11 mouse cellular contexts compared by ENCODE assay signal in the genomic region with DNA sequence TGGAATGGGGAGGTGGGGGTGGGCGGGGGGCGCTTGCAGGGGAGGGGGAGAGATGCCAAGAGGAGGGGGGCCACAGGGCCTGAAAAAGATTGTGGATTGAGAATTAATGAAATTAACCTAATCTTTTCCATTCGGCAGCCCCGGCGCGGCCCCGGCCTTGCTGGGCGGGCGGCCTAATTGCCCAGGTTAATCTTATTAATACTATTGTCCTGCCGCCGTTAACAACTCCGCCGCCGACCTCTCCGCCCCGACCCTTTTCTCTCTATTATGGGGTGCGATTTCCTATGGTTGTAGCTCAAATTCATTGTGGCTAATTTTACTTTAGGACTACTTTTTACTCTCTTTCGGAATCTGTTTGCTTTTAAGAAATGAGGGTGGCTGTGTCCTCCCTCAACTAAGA. TPM values are rescaled to one million over a fixed set of nuclear protein-coding genes. Genes with fewer than 3 reads are reported as not detected.
DNase-seq lines count a peak whose midpoint lies in the region; ATAC-seq lines count a peak whose summit lies in the region.
"Had no signal": no experiment of that assay in that cellular context is flagged by ENCODE, and none has a peak within 500 bp of the region (broad histone marks: within the 10 kb centered on the region; RNA-seq: fewer than 3 reads in every experiment).

No protein-coding gene starts in this region.

- H3K9ac ChIP-seq in heart, embryonic 15.5 days, result no peak overlapping the region
- peak overlapping the region; percentile 18; the same call in 1 of the 2 replicates for H3K9ac ChIP-seq in embryonic facial prominence, embryonic 15.5 days
- H3K9ac ChIP-seq in intestine, embryonic 16.5 days (ENCODE audit: low read depth, low read length), result no peak overlapping the region

- intact Hi-C loops in heart, postnatal 10 days (cut with DNase I), result no loop called here
- intact Hi-C loops in left cerebral cortex, postnatal 4 days (cut with DNase I), result no loop called here
- intact Hi-C loops in gastrocnemius, postnatal 36 days (cut with DNase I), result no loop called here

- ATAC-seq in heart, embryonic 15.5 days (replicated peaks; ENCODE audit: insufficient number of reproducible peaks, insufficient read depth, low FRiP score, low read depth), result no peak
- ATAC-seq in embryonic facial prominence, embryonic 15.5 days (ENCODE audit: insufficient number of reproducible peaks, low FRiP score, low TSS enrichment, low read depth), result no peak
- ATAC-seq in intestine, embryonic 16.5 days, result no peak

- H3K4me2 ChIP-seq in heart, embryonic 15.5 days, result peak overlapping the region; percentile 96
- peak overlapping the region; percentile 91 for H3K4me2 ChIP-seq in embryonic facial prominence, embryonic 15.5 days (replicated peaks)
- H3K4me2 ChIP-seq in intestine, embryonic 16.5 days (ENCODE audit: low read depth, low read length), result peak overlapping the region; percentile 92

- H3K27me3 ChIP-seq in heart, embryonic 15.5 days, result peaks cover 93% of the 10 kb centered on the region
- H3K27me3 ChIP-seq in embryonic facial prominence, embryonic 15.5 days, result peaks cover 72% of the 10 kb centered on the region
- H3K27me3 ChIP-seq in intestine, embryonic 16.5 days (replicated peaks; ENCODE audit: control insufficient read depth, insufficient read depth, low read length), result peaks cover 71% of the 10 kb centered on the region

- H3K4me1 ChIP-seq in heart, embryonic 15.5 days (replicated peaks), result peaks cover 37% of the 10 kb centered on the region
- H3K4me1 ChIP-seq in embryonic facial prominence, embryonic 15.5 days, result peaks cover 38% of the 10 kb centered on the region
- H3K4me1 ChIP-seq in intestine, embryonic 16.5 days (ENCODE audit: control insufficient read depth, insufficient read depth, low read length), result peaks cover 22% of the 10 kb centered on the region

- DNase-seq in heart, postnatal 10 days, result no peak
- peak; percentile 57 for DNase-seq in neural tube, embryonic 10.5 days (ENCODE audit: extremely low spot score, low spot score)
- no peak for DNase-seq in left cerebral cortex, postnatal 4 days
- DNase-seq in spleen, postnatal 36 days (ENCODE audit: low spot score in 2 of 2), result no peak
- no peak for DNase-seq in gastrocnemius, postnatal 36 days
- DNase-seq: layer of hippocampus, postnatal 36 days had no signal

- no peaks in the 10 kb centered on the region for H3K36me3 ChIP-seq in heart, embryonic 15.5 days
- H3K36me3 ChIP-seq in embryonic facial prominence, embryonic 15.5 days, result no peaks in the 10 kb centered on the region
- H3K36me3 ChIP-seq in intestine, embryonic 16.5 days (ENCODE audit: control insufficient read depth, insufficient read depth, low read length), result no peaks in the 10 kb centered on the region

- 4% methylated on average over 17 of the region's 18 CpGs for WGBS in heart, embryonic 15.5 days
- WGBS in embryonic facial prominence, embryonic 15.5 days, result 2% methylated on average over 17 of the region's 18 CpGs
- under 1% methylated on average over 17 of the region's 18 CpGs for WGBS in intestine, embryonic 16.5 days

- H3K4me3 ChIP-seq in heart, embryonic 15.5 days, result peak overlapping the region; percentile 63
- H3K4me3 ChIP-seq in embryonic facial prominence, embryonic 15.5 days (replicated peaks), result peak overlapping the region; percentile 62
- H3K4me3 ChIP-seq in intestine, embryonic 16.5 days (ENCODE audit: low read length), result peak overlapping the region; percentile 62

- no peaks in the 10 kb centered on the region for H3K9me3 ChIP-seq in heart, embryonic 15.5 days (replicated peaks)
- H3K9me3 ChIP-seq in embryonic facial prominence, embryonic 15.5 days (replicated peaks), result no peaks in the 10 kb centered on the region
- H3K9me3 ChIP-seq in intestine, embryonic 16.5 days (ENCODE audit: control insufficient read depth, low read length), result no peaks in the 10 kb centered on the region

- H3K27ac ChIP-seq in heart, embryonic 15.5 days, result no peak overlapping the region
- peak overlapping the region; percentile 68 for H3K27ac ChIP-seq in embryonic facial prominence, embryonic 15.5 days (replicated peaks)
- no peak overlapping the region for H3K27ac ChIP-seq in intestine, embryonic 16.5 days (ENCODE audit: low read length)

RNA-seq across cellular contexts. Expression of a gene that starts 0.4 kb away (rescaled TPM):
- 0.54 and 1.1 TPM in 2 replicates for polyA plus RNA-seq in heart, embryonic 15.5 days (2015; fragmentation: Nextera tagmentation; extraction: Ambion mirVana)
- under 1 TPM; 0.20 to 0.34 TPM for total RNA-seq in heart, postnatal 10 days (2021)
- 13.8 and 14.3 TPM in 2 replicates for polyA plus RNA-seq in embryonic facial prominence, embryonic 15.5 days (2015; fragmentation: Nextera tagmentation; extraction: Ambion mirVana)
- polyA plus RNA-seq in intestine, embryonic 16.5 days (2015; fragmentation: Nextera tagmentation; extraction: Ambion mirVana), result 0.23 and 0.24 TPM in 2 replicates
- not detected for total RNA-seq in left cerebral cortex, postnatal 4 days (2021)
- total RNA-seq in gastrocnemius, postnatal 36 days (2021), result not detected
- total RNA-seq: adrenal gland, postnatal 36 days; CH12.LX; layer of hippocampus, postnatal 36 days had no signal
